Mouse (Mus musculus): Measurements from ENCODE around the gene Terf2. TPM values are rescaled to one million over a fixed set of nuclear protein-coding genes. Genes with fewer than 3 reads are reported as not detected.

The Terf2 gene
- polyA plus RNA-seq, 1 experiment from 2014 or later = 18.8 TPM

DNA sequence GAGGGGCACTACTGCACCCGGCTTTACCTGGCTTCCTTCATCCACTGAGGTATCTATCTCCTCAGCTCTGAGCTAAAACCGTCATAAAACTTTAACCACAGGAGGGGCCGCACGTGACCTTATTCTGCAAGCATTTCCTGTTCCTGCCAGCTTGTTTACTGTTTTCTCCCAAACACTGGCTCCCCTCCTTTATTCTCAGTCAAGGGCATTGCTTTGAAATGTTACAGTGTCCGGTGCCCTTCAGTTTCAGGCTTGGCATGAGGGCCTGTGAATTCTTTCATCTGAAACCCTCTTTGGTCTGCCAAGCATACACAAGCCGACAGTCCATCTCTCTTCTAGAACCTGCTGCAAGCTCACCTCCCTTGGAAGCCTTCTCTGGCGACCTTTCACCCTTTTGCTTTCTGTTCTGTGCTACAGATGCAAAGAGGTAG is 22.5 kb upstream of the Terf2 start:
- DNase-seq (ENCODE audit: low spot score) (no peak), ATAC-seq (ENCODE audit: low FRiP score) (no peak)
- WGBS = 64% methylated on average over 7 of the region's 7 CpGs
- no peaks in the 10 kb centered on the region for H3K9me3 ChIP-seq (ENCODE audit: control insufficient read depth, low read length)
- H3K27me3 ChIP-seq (ENCODE audit: control insufficient read depth, insufficient read depth, low read length) = no peaks in the 10 kb centered on the region
- H3K27ac ChIP-seq (ENCODE audit: low read depth, low read length) = no peak overlapping the region
- no peak overlapping the region for H3K9ac ChIP-seq (ENCODE audit: low read depth, low read length)
- no peak overlapping the region for H3K4me2 ChIP-seq (replicated peaks; ENCODE audit: low read depth, low read length)
- H3K4me3 ChIP-seq (ENCODE audit: low read depth, low read length) = no peak overlapping the region
- H3K4me1 ChIP-seq (replicated peaks; ENCODE audit: control insufficient read depth, insufficient read depth, low read length) = no peaks in the 10 kb centered on the region
- H3K36me3 ChIP-seq (ENCODE audit: control insufficient read depth, insufficient read depth, low read length) = no peaks in the 10 kb centered on the region

DNA sequence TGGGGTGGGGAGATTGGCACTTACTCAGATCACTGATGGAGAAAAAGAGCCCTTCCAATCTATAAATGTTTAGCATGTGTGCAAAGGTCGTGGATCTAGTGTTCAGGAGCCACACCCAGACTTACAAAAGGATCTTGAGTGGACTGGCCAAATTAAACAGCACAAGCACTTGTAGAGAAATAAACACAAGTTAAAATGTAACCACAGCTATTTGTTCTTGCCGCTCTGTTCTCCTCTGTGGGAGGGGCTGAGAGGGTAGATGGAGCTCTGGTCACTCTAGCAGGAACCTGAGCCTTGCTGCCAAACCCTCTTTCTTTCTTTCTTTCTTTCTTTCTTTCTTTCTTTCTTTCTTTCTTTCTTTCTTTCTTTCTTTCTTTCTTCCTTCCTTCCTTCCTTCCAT is 20.7 kb upstream of the Terf2 start:
- no peak overlapping the region for H3K9ac ChIP-seq (ENCODE audit: low read depth, low read length)
- H3K27me3 ChIP-seq (ENCODE audit: control insufficient read depth, insufficient read depth, low read length) = no peaks in the 10 kb centered on the region
- H3K36me3 ChIP-seq (ENCODE audit: control insufficient read depth, insufficient read depth, low read length) = no peaks in the 10 kb centered on the region
- no peaks in the 10 kb centered on the region for H3K4me1 ChIP-seq (replicated peaks; ENCODE audit: control insufficient read depth, insufficient read depth, low read length)
- WGBS = 37% methylated on average over 2 of the region's 2 CpGs
- H3K9me3 ChIP-seq (ENCODE audit: control insufficient read depth, low read length) = no peaks in the 10 kb centered on the region
- ATAC-seq (ENCODE audit: low FRiP score) = no peak
- no peak overlapping the region for H3K4me2 ChIP-seq (replicated peaks; ENCODE audit: low read depth, low read length)
- DNase-seq (ENCODE audit: low spot score) = no peak
- no peak overlapping the region for H3K4me3 ChIP-seq (ENCODE audit: low read depth, low read length)
- no peak overlapping the region for H3K27ac ChIP-seq (ENCODE audit: low read depth, low read length)

DNA sequence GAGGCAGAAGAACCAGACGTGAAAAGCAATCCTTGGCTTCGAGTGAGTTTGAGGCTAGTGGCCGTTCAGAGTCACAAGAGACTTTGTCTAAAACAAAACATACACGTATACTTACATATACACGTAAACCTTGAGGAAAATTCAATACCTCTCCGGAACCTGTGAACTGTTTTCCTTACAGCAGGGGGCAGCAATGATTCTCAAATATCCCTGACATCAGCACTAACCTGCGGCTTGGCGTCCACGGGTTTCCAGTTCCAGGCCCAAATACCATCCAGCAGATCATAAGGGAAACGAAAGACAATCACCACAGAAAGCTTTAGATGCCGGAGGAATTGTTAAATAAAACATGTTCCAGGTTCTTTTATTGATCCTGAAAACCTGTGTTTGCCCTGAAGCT is 19.7 kb upstream of the Terf2 start:
- ATAC-seq (ENCODE audit: low FRiP score) (no peak), DNase-seq (ENCODE audit: low spot score) (peak; percentile 79)
- H3K4me1 ChIP-seq (replicated peaks; ENCODE audit: control insufficient read depth, insufficient read depth, low read length) = no peaks in the 10 kb centered on the region
- H3K4me2 ChIP-seq (replicated peaks; ENCODE audit: low read depth, low read length) = no peak overlapping the region
- H3K27me3 ChIP-seq (ENCODE audit: control insufficient read depth, insufficient read depth, low read length) = no peaks in the 10 kb centered on the region
- H3K36me3 ChIP-seq (ENCODE audit: control insufficient read depth, insufficient read depth, low read length) = no peaks in the 10 kb centered on the region
- no peak overlapping the region for H3K9ac ChIP-seq (ENCODE audit: low read depth, low read length)
- H3K9me3 ChIP-seq (ENCODE audit: control insufficient read depth, low read length) = no peaks in the 10 kb centered on the region
- H3K4me3 ChIP-seq (ENCODE audit: low read depth, low read length) = no peak overlapping the region
- no peak overlapping the region for H3K27ac ChIP-seq (ENCODE audit: low read depth, low read length)
- WGBS = 13% methylated on average over 11 of the region's 11 CpGs

DNA sequence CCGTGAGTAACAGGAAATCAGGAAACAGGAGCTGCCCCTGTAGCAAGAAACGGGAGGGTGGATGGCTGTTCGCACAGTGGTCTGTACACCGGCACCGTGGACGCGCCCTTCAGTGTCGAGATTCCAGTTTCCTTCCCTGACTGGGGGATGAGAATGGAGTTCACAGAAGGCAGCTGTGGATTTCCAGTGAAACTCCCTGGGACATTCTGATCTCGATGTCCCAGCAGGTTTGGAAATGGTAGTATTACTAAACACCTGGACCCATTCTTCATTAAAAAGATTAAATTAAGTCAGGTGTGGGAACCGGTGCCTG is 18.6 kb upstream of the Terf2 start:
- DNase-seq (ENCODE audit: low spot score) (no peak), ATAC-seq (ENCODE audit: low FRiP score) (no peak)
- H3K9ac ChIP-seq (ENCODE audit: low read depth, low read length) = no peak overlapping the region
- H3K4me2 ChIP-seq (replicated peaks; ENCODE audit: low read depth, low read length) = no peak overlapping the region
- WGBS = 74% methylated on average over 10 of the region's 10 CpGs
- H3K4me3 ChIP-seq (ENCODE audit: low read depth, low read length) = no peak overlapping the region
- no peaks in the 10 kb centered on the region for H3K9me3 ChIP-seq (ENCODE audit: control insufficient read depth, low read length)
- H3K27ac ChIP-seq (ENCODE audit: low read depth, low read length) = no peak overlapping the region
- no peaks in the 10 kb centered on the region for H3K27me3 ChIP-seq (ENCODE audit: control insufficient read depth, insufficient read depth, low read length)
- no peaks in the 10 kb centered on the region for H3K4me1 ChIP-seq (replicated peaks; ENCODE audit: control insufficient read depth, insufficient read depth, low read length)
- H3K36me3 ChIP-seq (ENCODE audit: control insufficient read depth, insufficient read depth, low read length) = no peaks in the 10 kb centered on the region

DNA sequence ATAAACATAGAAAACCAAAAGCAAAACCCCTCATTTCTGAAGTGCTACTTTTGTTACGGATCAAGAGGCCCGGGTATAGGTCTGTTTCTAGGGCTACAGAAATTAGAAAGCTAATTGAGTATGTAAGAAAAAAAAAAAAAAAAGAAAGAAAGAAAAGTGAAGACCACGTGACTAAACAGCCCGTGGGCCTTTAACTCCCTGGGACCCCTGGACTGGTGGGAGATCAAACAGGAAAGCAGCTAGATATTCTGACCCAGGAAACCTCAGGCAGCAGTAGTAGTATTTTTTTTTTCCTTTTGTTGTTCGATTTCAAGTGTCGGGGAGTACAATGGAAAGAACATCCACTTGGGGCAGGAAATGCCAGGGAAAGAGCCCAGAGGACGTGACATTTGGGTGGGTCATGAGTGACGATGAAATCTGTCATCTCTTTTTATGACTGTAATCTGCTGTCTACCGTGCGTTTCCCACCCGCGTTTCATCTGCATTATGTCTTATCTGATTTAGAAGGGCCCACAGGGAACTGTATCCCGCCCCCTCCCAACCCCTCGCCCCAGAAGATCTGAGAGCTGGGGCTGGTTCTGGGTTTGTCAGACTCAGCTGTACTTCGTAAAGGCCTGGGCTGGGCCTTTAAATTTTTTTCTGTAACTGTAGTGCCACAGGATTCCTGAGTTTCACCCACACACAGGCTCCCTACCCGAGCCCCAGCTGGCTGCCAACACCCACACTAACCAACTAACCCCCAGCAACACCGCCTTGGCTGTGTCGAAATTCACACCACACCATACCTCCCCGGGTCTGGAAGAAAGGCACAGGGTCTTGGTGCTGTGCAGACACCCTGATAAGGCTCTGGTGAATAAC is 18.0 kb upstream of the Terf2 start:
- Histone ChIP-seq H3K9me3 (ENCODE audit: control insufficient read depth, low read length) (no peaks in the 10 kb centered on the region), H3K27ac (ENCODE audit: low read depth, low read length) (no peak overlapping the region), H3K36me3 (ENCODE audit: control insufficient read depth, insufficient read depth, low read length) (no peaks in the 10 kb centered on the region), H3K4me1 (replicated peaks; ENCODE audit: control insufficient read depth, insufficient read depth, low read length) (no peaks in the 10 kb centered on the region), H3K4me2 (replicated peaks; ENCODE audit: low read depth, low read length) (no peak overlapping the region), H3K27me3 (ENCODE audit: control insufficient read depth, insufficient read depth, low read length) (no peaks in the 10 kb centered on the region), H3K9ac (ENCODE audit: low read depth, low read length) (no peak overlapping the region), H3K4me3 (ENCODE audit: low read depth, low read length) (no peak overlapping the region)
- DNase-seq (ENCODE audit: low spot score) (no peak), ATAC-seq (ENCODE audit: low FRiP score) (no peak)
- WGBS = 68% methylated on average over 19 of the region's 19 CpGs

DNA sequence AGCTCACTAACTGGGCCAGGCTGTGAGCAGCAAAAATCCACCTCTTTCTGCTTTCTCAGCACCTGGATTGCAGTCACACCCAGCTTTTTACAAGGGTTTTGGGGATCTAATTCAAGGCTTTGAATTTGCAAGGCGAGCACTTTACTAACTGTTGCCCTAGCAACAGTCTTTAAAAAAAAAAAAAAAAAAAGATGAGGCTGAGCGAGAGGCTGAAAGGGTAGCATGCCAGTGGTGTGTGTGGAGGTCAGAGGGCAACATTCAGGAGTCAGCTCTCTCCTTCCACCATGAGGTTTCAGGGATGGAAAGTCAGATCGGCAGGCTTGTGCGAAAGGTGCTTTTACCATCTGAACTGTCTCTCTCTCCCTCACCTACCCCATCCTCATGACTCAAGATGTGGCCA is 16.9 kb upstream of the Terf2 start:
- H3K4me2 ChIP-seq (replicated peaks; ENCODE audit: low read depth, low read length) = no peak overlapping the region
- H3K4me1 ChIP-seq (replicated peaks; ENCODE audit: control insufficient read depth, insufficient read depth, low read length) = no peaks in the 10 kb centered on the region
- no peak overlapping the region for H3K4me3 ChIP-seq (ENCODE audit: low read depth, low read length)
- no peak overlapping the region for H3K27ac ChIP-seq (ENCODE audit: low read depth, low read length)
- H3K36me3 ChIP-seq (ENCODE audit: control insufficient read depth, insufficient read depth, low read length) = no peaks in the 10 kb centered on the region
- no peaks in the 10 kb centered on the region for H3K27me3 ChIP-seq (ENCODE audit: control insufficient read depth, insufficient read depth, low read length)
- H3K9ac ChIP-seq (ENCODE audit: low read depth, low read length) = no peak overlapping the region
- WGBS = 41% methylated on average over 4 of the region's 4 CpGs
- DNase-seq (ENCODE audit: low spot score) (no peak), ATAC-seq (ENCODE audit: low FRiP score) (no peak)
- H3K9me3 ChIP-seq (ENCODE audit: control insufficient read depth, low read length) = no peaks in the 10 kb centered on the region

DNA sequence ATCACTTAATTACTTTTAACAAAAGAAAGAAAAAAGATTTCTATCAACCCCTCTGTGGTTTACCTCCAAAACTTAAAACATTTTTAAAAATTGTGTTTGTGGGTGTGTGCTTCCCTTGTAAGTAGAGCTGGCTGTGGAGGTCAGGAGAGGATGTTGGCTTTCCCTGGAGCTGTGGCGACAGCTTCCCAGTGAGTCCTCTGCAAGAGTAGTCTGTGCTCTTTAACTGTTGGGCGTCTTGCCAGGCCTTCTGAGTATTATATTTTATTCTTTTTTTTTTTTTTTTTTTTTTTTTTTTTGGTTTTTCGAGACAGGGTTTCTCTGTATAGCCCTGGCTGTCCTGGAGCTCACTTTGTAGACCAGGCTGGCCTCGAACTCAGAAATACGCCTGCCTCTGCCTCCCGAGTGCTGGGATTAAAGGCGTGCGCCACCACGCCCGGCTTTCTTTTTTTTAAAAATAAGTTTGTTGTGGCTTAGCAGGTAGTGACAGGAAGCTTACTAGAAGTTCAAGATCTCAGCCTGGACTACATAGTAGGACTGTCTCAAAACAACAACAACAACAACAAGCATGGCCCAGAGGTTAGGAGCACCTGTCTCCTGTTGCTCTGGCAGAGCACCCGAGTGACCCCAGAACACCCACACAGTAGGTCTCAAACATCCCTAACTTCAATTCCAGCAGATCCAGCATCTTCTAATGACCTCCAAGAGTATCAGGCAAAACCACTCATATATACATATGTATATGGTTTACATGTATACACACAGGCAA is 15.2 kb upstream of the Terf2 start:
- H3K36me3 ChIP-seq (ENCODE audit: control insufficient read depth, insufficient read depth, low read length) = no peaks in the 10 kb centered on the region
- H3K4me1 ChIP-seq (replicated peaks; ENCODE audit: control insufficient read depth, insufficient read depth, low read length) = no peaks in the 10 kb centered on the region
- no peak overlapping the region for H3K4me2 ChIP-seq (replicated peaks; ENCODE audit: low read depth, low read length)
- DNase-seq (ENCODE audit: low spot score) (no peak), ATAC-seq (ENCODE audit: low FRiP score) (no peak)
- H3K27ac ChIP-seq (ENCODE audit: low read depth, low read length) = no peak overlapping the region
- H3K9me3 ChIP-seq (ENCODE audit: control insufficient read depth, low read length) = no peaks in the 10 kb centered on the region
- WGBS = 93% methylated on average over 10 of the region's 11 CpGs
- no peak overlapping the region for H3K9ac ChIP-seq (ENCODE audit: low read depth, low read length)
- H3K4me3 ChIP-seq (ENCODE audit: low read depth, low read length) = no peak overlapping the region
- H3K27me3 ChIP-seq (ENCODE audit: control insufficient read depth, insufficient read depth, low read length) = no peaks in the 10 kb centered on the region

DNA sequence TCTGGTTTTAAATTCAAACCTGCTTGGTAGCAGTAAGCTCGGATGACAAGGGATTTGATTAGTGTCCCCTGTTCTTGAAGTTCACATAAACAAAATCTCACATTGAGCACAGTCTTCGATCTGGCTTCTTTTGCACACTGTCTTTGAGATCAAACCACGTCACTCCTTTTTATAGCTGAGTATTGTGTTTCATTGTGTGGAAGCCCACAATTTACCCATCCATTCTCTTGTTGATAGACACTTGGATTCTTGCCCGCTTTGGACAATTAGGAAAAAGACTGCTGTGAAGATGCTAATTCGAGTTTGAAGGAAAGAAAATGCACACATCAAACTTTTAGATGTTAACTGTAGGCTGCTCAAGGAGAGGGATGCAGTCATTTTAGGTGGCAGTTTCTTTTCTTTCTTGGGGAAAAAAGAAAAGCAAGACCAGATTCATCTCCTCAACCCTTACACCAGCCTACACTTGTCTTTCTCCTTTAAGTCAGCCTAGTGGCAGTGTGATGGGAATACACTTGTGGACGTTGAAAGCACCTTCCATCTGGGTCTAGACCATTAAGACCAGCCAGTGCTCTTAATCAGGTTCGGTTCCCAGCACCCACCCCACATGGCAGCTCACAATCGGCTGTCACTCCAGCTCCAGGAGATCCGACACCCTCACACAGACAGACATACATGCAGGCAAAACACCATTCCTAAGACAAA is 14.4 kb upstream of the Terf2 start:
- Histone ChIP-seq H3K9me3 (ENCODE audit: control insufficient read depth, low read length) (no peaks in the 10 kb centered on the region), H3K27me3 (ENCODE audit: control insufficient read depth, insufficient read depth, low read length) (no peaks in the 10 kb centered on the region), H3K27ac (ENCODE audit: low read depth, low read length) (no peak overlapping the region), H3K4me1 (replicated peaks; ENCODE audit: control insufficient read depth, insufficient read depth, low read length) (no peaks in the 10 kb centered on the region), H3K4me3 (ENCODE audit: low read depth, low read length) (no peak overlapping the region), H3K9ac (ENCODE audit: low read depth, low read length) (no peak overlapping the region), H3K4me2 (replicated peaks; ENCODE audit: low read depth, low read length) (no peak overlapping the region), H3K36me3 (ENCODE audit: control insufficient read depth, insufficient read depth, low read length) (no peaks in the 10 kb centered on the region)
- WGBS = 71% methylated on average over 9 of the region's 9 CpGs
- ATAC-seq (ENCODE audit: low FRiP score) (no peak), DNase-seq (ENCODE audit: low spot score) (no peak)
